Mouse (Mus musculus) thymus, adult 2 months (tissue): ENCODE data around the gene Trmt6. TPM values are rescaled to one million over a fixed set of nuclear protein-coding genes. Genes with fewer than 3 reads are reported as not detected.

Source experiments
- DNase-seq: peaks from one replicate; pipeline ENCODE4 v3.0.0; 2021
- H3K27ac ChIP-seq: fragments of 200-500 bp; 2 replicates; pipeline ENCODE4 v1.5.1; 2012; ENCODE audit warnings: low read length, control low read depth; ENCODE audit not compliant: control insufficient read depth, insufficient read depth
- H3K27me3 ChIP-seq: fragments of 200-500 bp; 2 replicates; pipeline ENCODE4 v1.6.1; 2012; ENCODE audit warnings: mild to moderate bottlenecking, low read length, moderate library complexity, mixed read lengths; ENCODE audit not compliant: control insufficient read depth, insufficient read depth
- H3K36me3 ChIP-seq: fragments of 200-500 bp; 2 replicates; pipeline ENCODE4 v1.6.1; 2012; ENCODE audit warnings: mild to moderate bottlenecking, low read length, moderate library complexity; ENCODE audit not compliant: control insufficient read depth, insufficient read depth
- H3K4me1 ChIP-seq: fragments of 200-500 bp; replicated peaks from 2 replicates; pipeline ENCODE4 v1.6.1; 2012; ENCODE audit warnings: low read length; ENCODE audit not compliant: control insufficient read depth, insufficient read depth
- H3K4me3 ChIP-seq: fragments of 200-500 bp; 2 replicates; pipeline ENCODE4 v1.5.1; 2012; ENCODE audit warnings: mild to moderate bottlenecking, low read length, control low read depth, moderate library complexity; ENCODE audit not compliant: control insufficient read depth, insufficient read depth
- CTCF ChIP-seq: fragments of 200-500 bp; IDR thresholded peaks from 2 replicates; pipeline ENCODE4 v1.5.1; 2012; ENCODE audit warnings: mild to moderate bottlenecking, control low read depth, low read length, moderate library complexity, borderline replicate concordance; ENCODE audit not compliant: control insufficient read depth, poor library complexity, insufficient read depth; ENCODE audit errors: extremely low read depth
- POLR2A ChIP-seq: fragments of 200-500 bp; IDR thresholded peaks from 2 replicates; pipeline ENCODE4 v1.6.1; 2012; ENCODE audit warnings: mild to moderate bottlenecking, low read length, control low read depth, moderate library complexity; ENCODE audit not compliant: control insufficient read depth, poor library complexity, insufficient read depth; ENCODE audit errors: extremely low read depth
- WGBS: fragments of 180-500 bp; shearing (Covaris S2); methylation state at CpG from one replicate; pipeline ENCODE4 v1.1.7; 2018; 5-methylcytosine and 5-hydroxymethylcytosine counted together
- polyA plus RNA-seq: library from polyadenylated mRNA; depleted of rRNA; stranded (reverse); fragments of >200 nt; gene quantifications from 2 replicates; pipeline ENCODE4 v1.2.3, GENCODE M21; 2012; rRNA removed

Trmt6 gene
- polyA plus RNA-seq, 1 experiment: 4.5 TPM

- no peaks in the 10 kb centered on the region for H3K4me1 ChIP-seq
- TF ChIP-seq POLR2A: no peak
- no peak for TF ChIP-seq CTCF
- no peak overlapping the region for H3K27ac ChIP-seq
- H3K4me3 ChIP-seq: no peak overlapping the region
- no peaks in the 10 kb centered on the region for H3K27me3 ChIP-seq
- 86% methylated on average over 5 of the region's 5 CpGs for WGBS
- DNase-seq: no peak
- H3K36me3 ChIP-seq: no peaks in the 10 kb centered on the region
Measured at GRCm38 (mm10) chr2:132757911-132758310, 57.9 kb downstream of the Trmt6 start.

Other genes with a start within 250 kb of the Trmt6 start
- 11.0 and 13.9 TPM in 2 replicates for gene Gpcpd1, start 228.3 kb downstream of the Trmt6 start, polyA plus RNA-seq
- 13.1 and 20.8 TPM in 2 replicates for gene Shld1, start 129.1 kb downstream of the Trmt6 start, polyA plus RNA-seq
- gene Chgb, start 34.8 kb downstream of the Trmt6 start, polyA plus RNA-seq: 0.04 and 0.08 TPM in 2 replicates
- gene Mcm8, start 86 bp upstream of the Trmt6 start, polyA plus RNA-seq: 3.0 and 3.6 TPM in 2 replicates
- 29.3 and 44.0 TPM in 2 replicates for gene Crls1, start 30.6 kb upstream of the Trmt6 start, polyA plus RNA-seq
- gene Lrrn4, start 64.8 kb upstream of the Trmt6 start, polyA plus RNA-seq: 7.4 and 12.7 TPM in 2 replicates
- 4.0 and 4.2 TPM in 2 replicates for gene Fermt1, start 129.9 kb upstream of the Trmt6 start, polyA plus RNA-seq